Mouse (Mus musculus) bone marrow macrophage, adult 2 months (primary cell): ENCODE data around the gene Ppef1. TPM values are rescaled to one million over a fixed set of nuclear protein-coding genes. Genes with fewer than 3 reads are reported as not detected.
A peak's percentile ranks its signal among the peaks of the same experiment; 100 is the strongest.

Experiments
- H3K27ac ChIP-seq: 2 replicates; pipeline ENCODE4 v1.5.1; 2012; ENCODE audit warnings: low read depth, low read length; ENCODE audit not compliant: insufficient read depth
- H3K4me1 ChIP-seq: 2 replicates; pipeline ENCODE4 v1.6.1; 2012; ENCODE audit warnings: low read length; ENCODE audit not compliant: control insufficient read depth, insufficient read depth
- H3K4me3 ChIP-seq: 2 replicates; pipeline ENCODE4 v1.5.1; 2012; ENCODE audit warnings: mild to moderate bottlenecking, low read length, moderate library complexity; ENCODE audit not compliant: insufficient read depth
- CTCF ChIP-seq: IDR thresholded peaks from 2 replicates; pipeline ENCODE4 v1.5.1; 2012; ENCODE audit warnings: low read depth, mild to moderate bottlenecking, low read length, moderate library complexity
- POLR2A ChIP-seq: IDR thresholded peaks from 2 replicates; pipeline ENCODE4 v1.6.1; 2012; ENCODE audit warnings: mild to moderate bottlenecking, low read depth, low read length, borderline replicate concordance
- polyA plus RNA-seq: library from polyadenylated mRNA; stranded (reverse); fragments of >200 nt; gene quantifications from 2 replicates; pipeline ENCODE4 v1.2.4, GENCODE M21; 2012; ENCODE audit not compliant: missing spikeins, insufficient read depth, insufficient read length

Gene Ppef1
- polyA plus RNA-seq, 1 experiment = not detected

- H3K4me1 ChIP-seq = no peaks in the 10 kb centered on the region
- H3K27ac ChIP-seq = no peak overlapping the region
- H3K4me3 ChIP-seq = no peak overlapping the region
- TF ChIP-seq CTCF (no peak), POLR2A (no peak)
These were observed 44.0 kb downstream of the Ppef1 start for GRCm38 (mm10) chrX:160691559-160691958.

DNA sequence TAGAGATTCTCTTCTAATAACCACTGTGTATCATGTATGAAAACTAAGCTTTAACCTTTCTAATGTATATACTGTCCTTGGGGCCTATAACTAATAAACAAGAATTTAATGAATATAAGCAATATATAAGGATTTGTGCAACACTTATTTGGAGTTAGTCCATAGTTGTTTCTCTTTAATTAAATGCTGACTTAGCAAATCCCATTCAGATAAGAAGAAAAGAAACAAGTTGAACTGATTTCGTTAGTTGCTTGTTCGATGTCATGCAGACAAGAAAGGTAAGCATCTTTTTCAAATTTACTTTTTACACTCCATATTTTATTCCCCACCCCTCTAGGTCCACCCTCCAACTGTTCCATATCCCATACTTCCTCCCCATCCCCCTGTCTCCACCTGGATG lies 45.5 kb downstream of the Ppef1 start:
- TF ChIP-seq POLR2A = no peak
- no peak for TF ChIP-seq CTCF
- Histone ChIP-seq H3K4me3 (no peak overlapping the region), H3K4me1 (no peaks in the 10 kb centered on the region), H3K27ac (no peak overlapping the region)

DNA sequence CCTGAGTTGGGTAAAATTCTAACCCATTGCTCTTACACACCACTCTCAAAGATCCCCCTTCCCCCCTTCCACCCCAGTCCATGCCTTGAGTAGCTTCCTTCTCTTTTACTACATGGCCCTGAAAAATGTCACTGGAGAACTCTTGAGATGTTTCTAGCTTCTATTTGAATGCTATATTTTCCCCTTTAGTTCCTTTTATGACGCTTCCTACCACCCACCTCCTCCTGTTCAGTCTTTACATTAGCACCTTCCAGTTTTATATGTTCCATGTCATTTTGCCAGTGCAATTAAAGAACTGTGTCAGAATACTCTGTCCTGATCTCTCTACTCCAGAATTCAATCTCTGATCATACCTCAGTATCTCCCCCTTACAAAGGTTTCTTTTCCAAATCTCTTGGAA lies 65.6 kb downstream of the Ppef1 start:
- no peak overlapping the region for H3K4me3 ChIP-seq
- TF ChIP-seq POLR2A (no peak), CTCF (no peak)
- H3K27ac ChIP-seq = no peak overlapping the region
- H3K4me1 ChIP-seq = no peaks in the 10 kb centered on the region

- Histone ChIP-seq H3K27ac (no peak overlapping the region), H3K4me1 (no peaks in the 10 kb centered on the region), H3K4me3 (no peak overlapping the region)
- no peak for TF ChIP-seq POLR2A
- no peak for TF ChIP-seq CTCF
These were observed 124.5 kb downstream of the Ppef1 start for GRCm38 (mm10) chrX:160610882-160611644.

DNA sequence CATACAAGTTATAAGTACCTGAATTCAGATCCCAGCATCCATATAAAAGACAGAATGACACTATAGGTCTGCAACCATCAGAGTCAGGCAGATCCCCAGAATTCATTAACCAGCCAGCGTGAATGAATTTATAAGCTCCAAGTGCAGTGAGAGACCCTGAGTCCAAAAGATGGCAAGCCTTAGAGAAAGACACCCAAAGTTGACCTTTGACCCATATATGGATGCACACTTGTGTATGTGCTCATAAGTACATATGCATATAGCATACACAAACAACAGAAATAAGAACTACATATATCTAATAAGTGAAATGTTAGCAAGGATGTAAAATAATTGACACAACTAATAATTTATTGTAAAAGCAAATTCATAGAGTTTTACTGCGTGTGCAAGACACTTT lies 125.1 kb downstream of the Ppef1 start:
- TF ChIP-seq POLR2A (no peak), CTCF (no peak)
- Histone ChIP-seq H3K4me1 (no peaks in the 10 kb centered on the region), H3K4me3 (no peak overlapping the region), H3K27ac (no peak overlapping the region)

DNA sequence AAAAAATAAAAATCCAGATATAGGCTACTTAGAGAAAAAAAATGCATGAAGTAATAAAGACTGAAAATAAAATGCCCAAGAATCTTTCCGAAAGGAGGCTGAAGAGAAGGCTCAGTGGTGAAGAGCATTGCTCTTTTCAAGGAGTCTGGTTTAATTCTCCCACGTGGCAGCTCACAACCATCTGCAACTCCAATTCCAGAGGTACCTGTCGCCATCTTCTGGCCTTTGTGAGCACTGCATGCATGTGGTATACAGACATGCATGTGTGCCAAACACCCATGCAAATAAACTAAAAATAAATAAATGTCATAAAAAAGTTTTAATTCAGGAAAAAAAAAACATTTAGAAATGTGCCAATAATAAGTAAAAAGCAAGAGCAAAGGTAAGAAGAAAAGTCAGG lies 125.7 kb downstream of the Ppef1 start:
- no peak overlapping the region for H3K4me3 ChIP-seq
- no peak overlapping the region for H3K27ac ChIP-seq
- H3K4me1 ChIP-seq = peaks cover 2% of the 10 kb centered on the region; the same call in 1 of the 2 replicates
- TF ChIP-seq POLR2A (no peak), CTCF (no peak)

GRCm38 (mm10) chrX:160603981-160604541 lies 131.5 kb downstream of the Ppef1 start:
- TF ChIP-seq CTCF = no peak
- no peak for TF ChIP-seq POLR2A
- peaks cover 35% of the 10 kb centered on the region for H3K4me1 ChIP-seq
- H3K27ac ChIP-seq = no peak overlapping the region
- H3K4me3 ChIP-seq = no peak overlapping the region

DNA sequence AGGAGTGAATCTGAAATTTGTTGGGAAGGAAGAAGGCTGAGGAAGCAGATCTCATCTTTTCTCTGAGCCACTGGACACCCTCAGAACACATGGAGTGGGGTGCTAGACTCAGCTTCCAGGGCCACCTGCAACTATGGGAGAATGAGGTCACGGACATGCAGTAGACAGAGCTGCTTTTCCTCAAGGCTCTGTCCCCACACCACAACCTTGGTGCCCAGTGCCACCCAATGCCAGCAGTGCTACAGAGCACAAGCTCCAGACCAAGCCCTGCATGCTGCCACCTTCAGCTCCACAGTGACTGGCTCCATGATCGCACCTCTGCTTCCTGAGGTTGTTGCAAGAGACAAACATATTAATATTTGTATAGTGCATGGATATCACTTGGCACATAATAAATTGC lies 132.2 kb downstream of the Ppef1 start:
- no peak overlapping the region for H3K4me3 ChIP-seq
- no peak for TF ChIP-seq CTCF
- TF ChIP-seq POLR2A = no peak
- H3K4me1 ChIP-seq = peaks cover 35% of the 10 kb centered on the region
- H3K27ac ChIP-seq = no peak overlapping the region

GRCm38 (mm10) chrX:160602770-160603169 lies 132.8 kb downstream of the Ppef1 start:
- Histone ChIP-seq H3K4me1 (peaks cover 35% of the 10 kb centered on the region), H3K27ac (no peak overlapping the region), H3K4me3 (no peak overlapping the region)
- TF ChIP-seq CTCF = no peak

DNA sequence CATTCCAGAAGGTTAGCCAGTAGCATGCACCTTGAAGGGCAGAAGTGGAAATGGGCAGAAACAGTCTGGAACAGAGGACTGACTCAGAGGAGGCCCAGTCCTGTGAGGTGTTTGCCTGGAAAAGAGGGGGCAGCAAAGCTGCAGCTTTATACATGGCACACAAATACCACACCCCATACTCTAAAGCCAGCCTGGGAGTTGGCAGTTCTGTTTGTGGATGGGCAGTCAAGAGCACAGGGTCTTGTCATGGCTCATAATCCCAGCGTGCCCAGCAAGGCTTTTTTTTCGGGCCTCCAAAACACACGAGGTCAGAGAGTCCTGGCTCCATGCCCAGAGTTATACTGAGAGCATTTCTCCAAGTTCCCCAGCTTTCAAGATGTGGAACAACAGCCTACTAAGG lies 134.5 kb downstream of the Ppef1 start:
- H3K27ac ChIP-seq = peak overlapping the region; percentile 17; the same call in 1 of the 2 replicates
- TF ChIP-seq CTCF (no peak), POLR2A (no peak)
- no peak overlapping the region for H3K4me3 ChIP-seq
- H3K4me1 ChIP-seq = peaks cover 35% of the 10 kb centered on the region
